Mouse (Mus musculus): ENCODE results near the gene Kcnd3.

The Kcnd3 gene

GRCm38 (mm10) chr3:105520446-105520845 lies 68.3 kb downstream of the Kcnd3 start:
- no peak for DNase-seq (ENCODE audit: extremely low spot score, low read depth, low spot score)

- DNase-seq (ENCODE audit: extremely low spot score, low read depth, low spot score) = no peak
These were observed 69.1 kb downstream of the Kcnd3 start for GRCm38 (mm10) chr3:105521178-105521631.

GRCm38 (mm10) chr3:105521639-105522038 lies 69.5 kb downstream of the Kcnd3 start:
- DNase-seq (ENCODE audit: extremely low spot score, low read depth, low spot score) = no peak

- no peak for DNase-seq (ENCODE audit: extremely low spot score, low read depth, low spot score)
These were observed 76.7 kb downstream of the Kcnd3 start for GRCm38 (mm10) chr3:105528860-105529259.

GRCm38 (mm10) chr3:105529700-105530099 lies 77.6 kb downstream of the Kcnd3 start:
- no peak for DNase-seq (ENCODE audit: extremely low spot score, low read depth, low spot score)

GRCm38 (mm10) chr3:105530363-105531130 lies 78.4 kb downstream of the Kcnd3 start:
- no peak for DNase-seq (ENCODE audit: extremely low spot score, low read depth, low spot score)

- no peak for DNase-seq (ENCODE audit: extremely low spot score, low read depth, low spot score)
These were observed 86.3 kb downstream of the Kcnd3 start for GRCm38 (mm10) chr3:105538406-105538805.

- DNase-seq (ENCODE audit: extremely low spot score, low read depth, low spot score) = no peak
These were observed 86.9 kb downstream of the Kcnd3 start for GRCm38 (mm10) chr3:105538819-105539607.

GRCm38 (mm10) chr3:105542741-105543140 lies 90.6 kb downstream of the Kcnd3 start:
- DNase-seq (ENCODE audit: extremely low spot score, low read depth, low spot score) = no peak

GRCm38 (mm10) chr3:105544106-105544505 lies 92.0 kb downstream of the Kcnd3 start:
- no peak for DNase-seq (ENCODE audit: extremely low spot score, low read depth, low spot score)

GRCm38 (mm10) chr3:105546611-105547071 lies 94.5 kb downstream of the Kcnd3 start:
- DNase-seq (ENCODE audit: extremely low spot score, low read depth, low spot score) = no peak

- DNase-seq (ENCODE audit: extremely low spot score, low read depth, low spot score) = no peak
These were observed 96.1 kb downstream of the Kcnd3 start for GRCm38 (mm10) chr3:105548074-105548771.

GRCm38 (mm10) chr3:105559456-105559855 lies 107.3 kb downstream of the Kcnd3 start:
- no peak for DNase-seq (ENCODE audit: extremely low spot score, low read depth, low spot score)

- no peak for DNase-seq (ENCODE audit: extremely low spot score, low read depth, low spot score)
These were observed 114.8 kb downstream of the Kcnd3 start for GRCm38 (mm10) chr3:105566973-105567372.

GRCm38 (mm10) chr3:105567472-105567871 lies 115.3 kb downstream of the Kcnd3 start:
- no peak for DNase-seq (ENCODE audit: extremely low spot score, low read depth, low spot score)

GRCm38 (mm10) chr3:105568403-105568802 lies 116.3 kb downstream of the Kcnd3 start:
- DNase-seq (ENCODE audit: extremely low spot score, low read depth, low spot score) = no peak

GRCm38 (mm10) chr3:105568851-105569250 lies 116.7 kb downstream of the Kcnd3 start:
- DNase-seq (ENCODE audit: extremely low spot score, low read depth, low spot score) = no peak

GRCm38 (mm10) chr3:105569310-105569752 lies 117.2 kb downstream of the Kcnd3 start:
- no peak for DNase-seq (ENCODE audit: extremely low spot score, low read depth, low spot score)

- no peak for DNase-seq (ENCODE audit: extremely low spot score, low read depth, low spot score)
These were observed 117.8 kb downstream of the Kcnd3 start for GRCm38 (mm10) chr3:105569950-105570349.

- DNase-seq (ENCODE audit: extremely low spot score, low read depth, low spot score) = no peak
These were observed 118.7 kb downstream of the Kcnd3 start for GRCm38 (mm10) chr3:105570818-105571217.

GRCm38 (mm10) chr3:105571944-105572343 lies 119.8 kb downstream of the Kcnd3 start:
- DNase-seq (ENCODE audit: extremely low spot score, low read depth, low spot score) = no peak
